Mouse (Mus musculus) thymus, adult 2 months (tissue): ENCODE measurements around the gene Sema3b.

Experiments used
- CTCF ChIP-seq: fragments of 200-500 bp; IDR thresholded peaks from 2 replicates; pipeline ENCODE4 v1.5.1; 2012; ENCODE audit warnings: mild to moderate bottlenecking, control low read depth, low read length, moderate library complexity, borderline replicate concordance; ENCODE audit not compliant: control insufficient read depth, poor library complexity, insufficient read depth; ENCODE audit errors: extremely low read depth
- POLR2A ChIP-seq: fragments of 200-500 bp; IDR thresholded peaks from 2 replicates; pipeline ENCODE4 v1.6.1; 2012; ENCODE audit warnings: mild to moderate bottlenecking, low read length, control low read depth, moderate library complexity; ENCODE audit not compliant: control insufficient read depth, poor library complexity, insufficient read depth; ENCODE audit errors: extremely low read depth

DNA sequence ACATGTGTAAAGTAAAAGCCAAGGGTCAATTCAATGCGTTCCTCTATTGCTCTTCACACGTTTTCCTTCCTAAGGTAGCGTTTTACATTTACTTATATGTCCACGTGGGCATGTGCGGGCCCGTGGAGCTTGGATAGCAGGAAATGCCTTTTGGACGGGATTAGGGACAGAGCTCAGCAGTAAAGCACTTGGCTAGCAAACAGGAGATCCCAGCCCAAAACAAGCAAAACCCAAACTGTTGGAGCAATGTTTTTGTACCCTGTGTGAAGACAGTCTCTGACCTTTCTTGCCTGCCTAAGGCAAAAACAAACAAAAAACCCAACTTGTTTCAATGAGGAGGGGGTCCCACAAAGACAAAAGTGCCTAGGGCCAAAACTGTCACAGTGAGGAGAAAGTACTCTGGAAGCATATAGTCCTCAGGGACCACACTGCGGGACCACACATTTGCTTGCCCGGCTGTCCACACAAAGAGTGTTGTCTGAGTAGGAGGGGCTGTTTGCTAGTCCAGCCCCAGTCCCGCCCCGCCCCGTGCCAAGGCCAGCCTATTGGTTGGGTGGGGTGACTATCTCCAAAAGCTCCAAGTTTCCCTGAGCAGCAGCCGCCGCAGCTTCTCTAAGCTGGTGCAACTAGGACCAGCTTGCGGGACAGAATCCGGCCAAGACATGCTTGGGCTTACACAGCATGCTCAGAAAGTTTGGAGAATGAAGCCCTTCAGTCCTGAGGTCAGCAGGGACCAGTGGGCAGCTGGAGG lies 32.5 kb downstream of the Sema3b start, which contains the start of gene Hyal1:
- no peak for TF ChIP-seq CTCF
- no peak for TF ChIP-seq POLR2A
